Mouse (Mus musculus): ENCODE measurements around the gene Slc10a7.

Gene Slc10a7

DNA sequence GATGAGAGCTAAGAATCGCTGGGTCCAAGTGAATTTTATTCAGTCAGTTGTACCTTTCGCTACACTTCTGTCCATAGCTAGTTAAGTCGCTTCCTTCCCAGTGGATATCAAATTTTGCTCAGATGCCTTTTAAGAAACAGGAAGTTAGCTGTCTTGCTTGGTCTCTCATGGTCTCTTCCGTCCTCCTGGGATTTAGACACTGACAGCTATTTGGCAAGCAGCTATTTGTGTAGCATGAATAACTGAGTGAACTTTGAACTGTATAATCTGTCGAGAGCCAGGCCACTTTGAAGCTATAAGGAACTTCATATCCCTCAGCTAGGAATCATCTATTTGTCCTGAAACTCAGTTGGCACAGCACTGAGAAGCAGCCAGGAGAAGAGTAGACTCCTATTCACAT is 117.5 kb downstream of the Slc10a7 start:
- DNase-seq, result no peak

DNA sequence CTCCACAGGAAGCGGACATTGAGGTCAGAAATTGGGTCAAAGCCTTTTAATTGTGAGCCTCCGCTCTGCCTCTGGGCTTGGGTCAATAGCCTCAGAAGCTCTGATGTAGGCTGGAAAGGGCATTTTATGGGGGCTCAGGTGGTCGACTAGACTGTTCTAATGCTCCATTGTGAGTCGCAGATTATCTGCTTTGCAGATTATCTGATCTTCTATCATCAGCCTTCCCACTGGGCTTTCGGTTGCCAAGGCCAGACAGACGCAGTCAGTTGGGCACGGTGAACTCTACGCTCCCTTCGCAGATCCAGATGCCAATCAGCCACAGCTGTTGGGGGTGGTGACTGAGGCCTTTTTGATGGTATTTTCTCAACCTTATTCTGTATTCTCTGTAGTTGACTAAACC is 118.6 kb downstream of the Slc10a7 start:
- peak; percentile 10 for DNase-seq

DNA sequence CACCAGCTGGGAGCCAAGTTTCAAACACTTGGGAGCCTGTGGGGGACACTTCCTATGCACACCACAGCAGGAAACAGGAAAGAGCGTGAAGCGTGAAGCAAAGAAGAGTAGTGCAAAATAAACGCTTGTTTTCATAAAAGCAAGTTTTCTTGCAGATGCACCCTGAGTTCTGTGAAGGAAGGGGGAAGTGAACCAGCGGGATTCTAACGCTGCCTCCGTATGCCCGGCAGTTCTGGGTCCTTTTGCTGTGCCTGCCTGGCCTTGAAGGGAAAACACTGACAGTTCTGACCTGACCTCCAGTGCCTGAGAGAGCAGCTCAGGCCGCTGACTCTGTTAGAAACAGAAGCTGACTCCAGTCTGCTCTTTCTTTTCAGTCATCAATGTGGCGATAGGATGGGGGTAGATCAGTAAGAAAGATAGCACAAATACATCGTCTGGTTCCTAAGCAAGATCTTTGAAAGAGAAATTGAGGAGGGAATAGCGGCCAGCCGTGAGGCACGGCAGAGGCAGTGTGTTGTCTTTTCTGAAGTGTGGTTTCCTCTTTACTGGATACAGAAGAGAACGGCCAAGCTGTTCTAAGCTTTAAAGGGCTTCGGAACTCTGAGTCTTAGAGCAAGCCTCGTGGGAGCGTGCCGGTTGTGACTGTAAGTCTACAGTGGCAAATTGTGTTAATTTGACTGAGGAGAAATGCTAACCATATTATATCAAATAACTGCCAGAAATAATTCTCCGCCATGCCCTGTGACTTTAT is 121.4 kb downstream of the Slc10a7 start:
- DNase-seq, result no peak

DNA sequence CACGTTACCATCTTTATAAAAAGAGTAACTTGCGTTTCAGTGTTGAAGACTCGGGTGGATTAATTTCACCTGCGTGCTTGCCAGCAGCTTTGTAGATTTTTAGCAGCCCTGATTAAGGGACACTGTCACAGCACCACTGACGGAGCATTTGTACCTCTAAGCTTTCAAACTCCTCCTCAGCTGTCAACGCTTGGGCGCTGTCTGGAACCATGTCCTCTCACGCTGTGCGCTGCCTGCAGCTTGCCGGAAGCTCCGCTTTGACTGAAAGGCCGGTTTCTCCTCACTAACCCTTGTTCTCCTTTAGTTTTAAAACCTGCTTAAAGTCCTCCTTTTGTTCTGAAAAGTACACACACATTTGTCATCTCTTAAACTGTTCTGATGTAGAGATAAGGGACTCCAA is 123.9 kb downstream of the Slc10a7 start:
- no peak for DNase-seq

DNA sequence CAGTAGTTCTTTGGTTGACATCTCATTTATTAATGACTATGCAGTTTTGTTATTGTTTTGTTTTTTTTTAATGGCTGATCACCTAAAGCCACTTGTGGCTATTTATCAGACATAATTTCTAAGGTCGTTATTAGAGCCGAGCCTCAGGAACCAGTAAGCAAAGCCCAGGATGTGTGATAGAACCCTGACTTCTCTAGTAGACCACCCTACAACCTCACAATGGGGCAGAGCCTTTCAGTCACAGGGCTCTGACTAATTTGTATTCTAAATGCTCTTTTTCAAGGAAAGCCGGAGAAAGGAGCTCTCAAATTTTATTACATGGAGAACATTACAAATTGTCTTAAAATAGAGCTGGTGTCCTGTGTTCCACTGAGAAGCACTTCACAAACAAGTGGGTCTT is 124.9 kb downstream of the Slc10a7 start:
- DNase-seq, result no peak

DNA sequence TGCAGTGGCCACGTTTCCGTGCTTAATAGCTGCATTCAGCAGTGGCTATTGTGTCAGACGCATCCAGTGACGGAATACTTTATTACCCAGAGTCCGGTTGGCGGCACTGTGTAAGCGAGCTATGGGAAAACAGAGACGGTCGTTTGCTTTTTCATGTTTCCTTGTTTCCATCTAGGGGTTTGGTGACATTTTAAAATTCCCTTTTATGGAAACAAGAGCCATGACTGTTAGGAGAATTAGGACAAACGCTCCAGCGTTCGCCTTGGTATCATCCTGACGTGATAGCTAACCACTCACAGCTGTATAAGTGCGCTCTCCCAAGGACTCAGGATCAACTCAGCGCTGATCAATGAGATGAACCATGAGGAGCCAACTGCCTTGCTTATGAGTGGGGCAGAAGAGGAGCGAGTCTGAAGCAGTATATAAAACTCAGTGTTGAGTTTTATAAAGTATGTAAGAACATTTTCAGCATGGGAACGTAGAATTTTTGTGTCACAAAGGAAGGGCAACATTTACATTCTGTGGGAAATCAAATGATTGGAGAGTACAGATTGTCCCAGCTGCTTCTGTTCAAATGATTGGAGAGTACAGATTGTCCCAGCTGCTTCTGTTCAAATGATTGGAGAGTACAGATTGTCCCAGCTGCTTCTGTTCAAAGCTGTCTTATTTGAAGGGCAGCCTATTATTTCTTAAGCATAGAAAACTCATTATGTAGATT is 125.5 kb downstream of the Slc10a7 start:
- no peak for DNase-seq

DNA sequence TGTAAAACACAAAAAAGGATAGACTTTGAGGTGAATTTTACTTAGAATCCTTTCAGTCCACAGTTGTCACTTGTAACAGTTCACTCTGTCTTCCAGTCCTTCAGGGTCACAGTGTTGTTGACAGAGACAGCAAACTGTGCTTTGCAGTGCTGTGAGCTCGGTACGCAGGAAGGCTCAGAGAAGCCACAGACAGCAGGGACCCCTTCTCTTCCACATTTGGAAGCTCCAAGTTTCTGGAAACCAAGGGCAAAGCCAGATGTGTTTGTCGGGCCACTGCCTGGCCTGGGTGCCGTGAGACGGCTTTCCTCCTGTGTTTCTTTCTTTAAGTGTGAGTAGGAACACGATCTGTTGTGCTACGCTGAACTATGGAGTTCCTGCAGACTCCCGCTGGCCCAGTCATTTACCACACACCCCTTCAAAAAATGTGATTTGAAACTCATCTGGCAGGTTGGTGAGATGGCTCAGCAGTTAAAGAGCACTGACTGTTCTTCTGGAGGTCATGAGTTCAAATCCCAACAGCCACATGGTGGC is 126.2 kb downstream of the Slc10a7 start:
- no peak for DNase-seq

DNA sequence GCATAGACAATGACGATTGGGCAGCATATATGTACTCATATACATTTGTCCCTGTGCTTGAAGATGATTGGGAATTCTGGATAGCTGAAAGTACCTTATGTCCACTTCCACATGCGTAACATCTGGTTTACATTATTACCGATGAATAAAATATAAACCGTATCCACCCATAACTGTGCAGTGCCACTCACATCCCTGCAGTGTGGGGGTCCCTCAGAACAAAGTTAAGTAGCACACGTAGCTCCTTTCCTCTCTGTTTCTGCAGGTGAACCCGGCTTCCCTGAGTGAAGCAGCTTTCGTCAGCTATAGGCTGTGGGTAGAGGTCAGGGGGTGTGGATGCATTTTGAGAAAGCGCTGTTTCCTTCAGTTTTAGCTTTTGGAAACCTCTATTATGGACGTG is 132.8 kb downstream of the Slc10a7 start:
- DNase-seq, result no peak

DNA sequence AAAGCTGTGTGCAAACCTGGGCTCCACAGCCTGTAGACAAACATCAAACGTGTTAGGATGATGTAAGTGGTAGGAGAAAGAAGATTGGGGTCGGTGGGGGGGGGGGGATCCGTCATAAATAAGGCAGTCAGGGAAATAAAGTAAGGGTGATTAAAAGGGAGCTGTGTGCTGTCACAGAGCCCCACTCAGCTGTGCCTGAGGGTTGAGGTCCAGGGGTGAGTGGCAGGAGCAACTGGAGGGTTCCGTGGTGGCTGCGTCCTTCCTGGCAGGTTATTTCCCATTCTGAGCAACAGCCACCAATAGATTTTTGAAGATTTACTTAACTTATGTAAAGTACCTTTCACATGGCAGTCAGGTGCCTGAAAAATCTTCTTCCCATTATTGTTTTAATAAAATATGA is 133.2 kb downstream of the Slc10a7 start:
- DNase-seq, result no peak

DNA sequence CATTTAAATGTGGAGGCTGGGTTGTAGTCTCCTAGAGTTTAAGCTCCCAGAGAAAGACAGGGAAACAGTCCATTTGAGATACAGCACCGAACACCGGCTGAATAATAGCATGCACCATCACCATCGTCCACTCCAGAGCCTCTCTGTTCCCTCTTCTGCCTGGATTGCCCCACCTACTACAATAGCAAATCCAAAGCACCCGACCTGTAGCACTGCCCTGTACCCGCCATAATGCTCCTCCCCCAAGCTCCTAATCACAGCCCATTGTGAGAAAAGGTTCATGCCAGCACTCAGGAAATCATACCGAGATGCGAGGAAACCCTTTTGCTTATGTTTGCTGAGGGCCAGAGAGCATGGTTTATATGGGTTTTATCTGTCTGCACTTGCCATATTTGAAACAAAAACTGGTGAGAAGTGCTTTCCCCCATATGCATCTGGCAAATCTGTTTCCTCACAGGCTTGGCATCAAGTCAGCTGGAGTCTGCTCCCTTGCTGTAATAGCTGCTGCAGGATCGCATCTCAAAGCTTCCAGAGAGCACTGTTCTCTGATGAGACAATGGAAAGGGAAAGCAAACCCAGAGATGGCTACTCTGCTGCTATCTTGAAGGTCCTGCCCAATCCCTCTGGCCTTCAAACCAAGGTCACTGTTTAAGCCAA is 138.0 kb downstream of the Slc10a7 start:
- no peak for DNase-seq

DNA sequence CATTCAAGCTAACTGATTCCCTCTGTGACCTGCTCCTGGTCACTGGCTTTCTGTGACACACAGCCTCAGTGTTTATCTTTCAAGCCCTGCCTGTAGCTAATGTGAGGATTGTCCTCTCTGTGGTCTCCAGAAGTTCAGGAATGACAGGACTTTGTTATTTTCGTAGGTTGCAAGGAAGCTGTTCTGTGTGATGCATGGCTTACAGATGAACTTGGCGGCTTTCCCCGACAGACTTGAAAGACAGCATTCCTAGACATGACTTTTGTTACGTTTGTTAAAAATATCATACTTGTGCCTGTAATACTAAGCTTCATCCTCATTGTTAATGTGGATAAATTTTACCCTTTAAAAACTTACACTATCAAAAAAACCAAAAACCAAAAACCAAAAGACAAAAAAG is 138.7 kb downstream of the Slc10a7 start:
- no peak for DNase-seq

DNA sequence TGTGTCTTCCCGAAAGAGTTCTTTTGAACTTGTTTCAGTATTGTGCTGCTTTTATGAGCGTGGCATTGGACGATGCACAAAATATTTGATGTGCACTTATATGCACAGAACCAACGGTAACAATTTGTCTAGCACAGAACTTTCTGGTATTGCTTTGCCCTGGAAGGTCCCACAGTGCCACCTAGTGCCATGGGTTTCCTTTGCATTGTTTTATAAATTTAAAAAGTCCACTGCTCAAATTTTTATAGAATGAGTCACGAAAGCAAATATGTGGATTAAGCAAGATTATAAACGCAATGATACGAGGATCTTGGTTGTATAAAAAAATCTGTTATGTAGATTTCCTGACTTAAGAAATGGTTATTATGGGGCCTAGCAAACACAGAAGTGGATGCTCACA is 139.8 kb downstream of the Slc10a7 start:
- DNase-seq, result peak; percentile 20

DNA sequence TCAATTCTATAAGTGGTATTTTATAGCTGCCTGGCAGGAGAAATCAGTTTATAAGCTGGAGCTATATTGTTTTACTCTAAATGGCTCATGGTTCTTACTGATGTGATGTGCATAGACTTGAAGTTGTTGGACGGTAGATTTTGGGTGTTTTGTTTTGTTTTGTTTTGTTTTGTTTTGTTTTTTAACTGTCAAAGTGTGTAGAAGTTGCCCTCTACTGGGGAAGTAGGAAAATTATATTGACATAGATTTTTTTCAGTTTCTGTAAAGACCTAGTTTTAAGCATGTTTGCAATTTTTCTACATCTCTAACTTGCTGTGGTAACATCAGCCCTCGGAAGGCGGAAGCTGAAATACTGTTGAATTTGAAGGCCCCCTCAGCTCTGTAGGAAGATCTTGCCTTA is 142.5 kb downstream of the Slc10a7 start:
- no peak for DNase-seq

DNA sequence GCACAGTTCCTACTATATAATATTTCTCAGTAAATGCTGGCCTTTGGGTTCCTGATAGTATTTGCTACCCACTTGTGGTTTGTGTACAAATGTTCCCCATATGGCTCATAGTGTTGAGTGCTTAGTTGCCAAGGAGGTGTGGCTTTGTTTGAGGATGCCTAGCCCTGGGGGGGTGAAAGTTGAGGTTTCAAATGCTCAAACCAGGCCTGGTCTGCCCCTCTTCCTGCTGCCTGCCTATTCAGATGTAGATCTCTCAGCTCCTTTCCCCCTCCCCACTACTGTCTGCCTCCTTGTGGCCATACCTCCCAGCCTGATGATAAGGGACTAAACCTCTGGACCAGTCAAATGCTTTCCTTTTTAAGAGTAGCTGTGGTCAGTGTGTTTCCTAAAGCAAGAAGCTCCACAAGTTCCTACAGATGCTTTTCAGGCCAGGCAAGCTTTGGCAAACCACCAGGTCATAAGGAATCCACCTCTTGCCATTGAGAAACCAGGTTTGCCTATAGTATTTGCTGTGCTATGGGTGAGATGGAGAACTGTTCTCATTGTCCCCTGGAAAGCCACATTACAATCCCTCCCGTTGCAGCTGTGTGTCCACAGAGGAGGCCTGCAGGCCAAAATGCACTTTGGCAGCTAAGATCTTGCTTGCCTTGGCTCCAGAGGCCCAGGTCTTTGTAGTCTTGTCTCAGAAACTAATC is 146.4 kb downstream of the Slc10a7 start:
- no peak for DNase-seq

DNA sequence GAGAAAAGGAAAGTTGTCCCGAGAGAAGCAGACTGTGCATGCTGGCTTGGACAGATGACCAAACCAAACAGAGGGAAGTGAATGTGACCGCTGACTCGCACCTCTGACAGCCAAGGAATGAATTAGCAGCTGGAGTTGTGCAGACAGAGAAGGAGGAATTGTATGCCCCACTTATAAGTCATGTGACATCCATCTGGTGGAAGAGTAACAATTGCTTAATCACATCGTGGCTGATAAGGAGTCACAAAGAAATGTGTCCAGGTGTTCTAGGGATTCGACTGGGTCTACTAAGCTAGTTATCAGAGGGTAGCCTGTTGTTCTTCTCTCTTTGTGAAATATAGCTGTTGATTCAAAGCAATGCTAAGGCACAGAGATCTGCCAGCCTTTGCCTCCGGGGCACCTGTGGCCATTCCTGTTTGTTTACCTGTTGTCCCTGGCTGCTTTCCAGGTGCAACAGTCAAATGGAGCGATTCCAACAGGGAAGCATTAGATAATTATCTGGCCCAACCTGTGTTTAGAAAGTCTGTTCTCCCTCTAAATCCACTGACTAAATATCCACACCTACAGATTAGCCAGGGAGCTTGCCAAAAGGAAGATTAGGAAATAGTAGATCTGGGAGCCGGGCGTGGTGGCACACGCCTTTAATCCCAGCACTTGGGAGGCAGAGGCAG is 147.7 kb downstream of the Slc10a7 start:
- DNase-seq, result peak; percentile 63

DNA sequence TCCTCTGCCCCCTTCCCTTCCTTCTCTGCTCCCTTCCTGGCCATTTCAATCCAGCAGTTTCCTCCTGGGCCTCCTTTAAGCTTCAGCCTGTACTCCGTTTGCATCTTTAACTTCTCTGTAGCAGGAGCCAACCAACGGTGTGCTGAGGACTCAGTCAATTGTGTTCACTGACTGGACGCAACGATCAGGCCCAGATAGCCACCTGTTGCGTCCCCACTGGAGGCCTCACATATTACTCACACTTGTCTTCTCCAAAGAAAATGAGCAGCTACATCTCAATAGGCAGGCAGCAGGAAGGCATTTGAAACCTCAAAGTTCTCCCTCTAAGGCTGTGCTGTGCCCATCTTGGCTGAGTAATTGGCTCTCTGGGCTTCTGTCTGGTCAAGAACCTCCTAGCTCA is 149.0 kb downstream of the Slc10a7 start:
- DNase-seq, result no peak

DNA sequence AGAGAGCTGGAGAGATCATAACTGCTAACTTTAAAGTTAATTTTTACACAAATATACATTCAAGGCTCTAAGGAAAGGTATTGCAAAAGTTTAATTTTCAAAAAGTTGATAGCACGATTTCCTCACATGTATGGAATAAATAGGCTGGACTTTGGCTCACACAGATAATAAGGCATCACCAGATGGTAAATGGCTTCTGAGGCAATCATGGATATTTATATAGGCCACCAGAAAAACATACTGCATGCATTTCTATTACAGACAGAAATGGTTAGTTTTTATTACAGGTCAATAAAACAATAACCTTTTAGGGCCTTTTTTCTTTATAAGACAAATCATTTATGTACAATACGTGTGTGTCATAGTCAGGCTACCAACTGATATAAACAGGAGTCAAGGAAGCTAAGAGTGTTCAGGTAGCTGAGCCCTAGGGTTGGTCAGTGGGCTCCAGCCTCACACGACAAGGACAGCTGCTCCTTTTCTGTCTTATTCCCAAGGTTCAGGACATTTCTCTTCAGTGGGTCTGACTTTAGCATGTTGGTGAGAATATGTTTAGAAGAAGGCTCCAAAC is 150.6 kb downstream of the Slc10a7 start:
- no peak for DNase-seq

DNA sequence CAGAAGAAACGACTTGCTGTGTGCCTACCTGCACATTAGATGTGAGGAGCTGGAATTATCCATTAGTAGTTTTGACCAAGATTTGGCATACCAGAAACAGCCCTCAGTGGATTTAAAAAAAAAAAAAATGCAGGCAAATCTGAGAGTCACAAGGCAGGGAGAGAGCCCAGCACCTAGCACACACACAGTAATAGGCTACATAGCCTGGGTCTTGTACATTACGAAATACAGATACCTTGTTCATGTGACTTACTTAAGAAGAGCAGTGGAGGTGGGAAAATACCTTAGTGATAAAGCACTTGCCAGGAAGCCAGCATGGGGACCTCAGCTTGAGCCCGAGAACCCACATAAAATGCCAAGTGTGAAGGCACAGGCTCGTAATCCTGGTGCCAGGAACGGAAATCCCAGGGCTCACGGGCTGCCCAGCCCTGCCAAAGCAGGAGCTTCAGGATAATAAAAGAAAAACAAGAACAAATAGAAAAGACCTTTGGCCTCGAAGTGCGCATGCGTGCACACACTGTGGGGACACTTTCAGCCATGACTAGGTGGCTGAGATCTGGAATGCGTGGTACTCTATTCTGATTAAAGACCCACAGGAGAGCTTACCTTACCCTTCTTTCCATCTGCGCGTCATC is 155.3 kb downstream of the Slc10a7 start:
- peak; percentile 58 for DNase-seq

DNA sequence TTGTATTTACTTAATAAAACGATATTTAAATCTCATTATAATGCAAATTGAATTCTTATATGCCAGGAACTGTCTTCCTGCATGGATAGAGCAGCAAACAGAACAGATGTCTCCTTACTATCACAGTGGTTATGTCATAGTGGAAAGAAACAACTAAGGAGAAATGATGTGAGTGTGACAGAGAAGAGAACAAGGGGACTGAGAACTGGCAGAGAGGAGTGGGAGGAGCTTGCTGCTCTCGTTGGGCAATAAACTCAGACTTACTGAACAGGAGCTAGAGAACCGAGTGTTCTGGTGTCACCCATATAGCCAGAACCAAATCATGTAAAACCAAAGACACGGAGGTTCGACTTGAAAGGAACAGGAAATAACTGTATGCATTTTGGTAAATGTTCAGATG is 158.3 kb downstream of the Slc10a7 start:
- no peak for DNase-seq

DNA sequence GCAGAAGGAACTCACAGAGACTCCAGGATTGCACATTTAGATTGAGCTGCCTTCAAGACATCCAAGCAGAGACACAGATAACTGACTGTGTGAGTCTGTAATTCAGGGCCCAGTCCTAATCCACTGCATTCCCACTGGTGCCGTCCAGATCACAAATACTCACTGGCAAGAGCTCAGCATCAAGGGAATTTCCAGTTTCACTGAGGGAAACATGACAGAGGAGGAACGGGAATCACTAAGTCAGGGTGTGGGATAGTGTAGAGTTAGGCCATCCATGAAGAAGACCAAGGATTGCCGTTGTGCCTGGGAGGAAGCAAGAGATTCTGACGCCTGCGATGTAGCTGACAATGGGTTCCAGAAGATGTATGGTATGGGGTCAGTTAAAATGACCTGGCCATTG is 159.1 kb downstream of the Slc10a7 start:
- no peak for DNase-seq

DNA sequence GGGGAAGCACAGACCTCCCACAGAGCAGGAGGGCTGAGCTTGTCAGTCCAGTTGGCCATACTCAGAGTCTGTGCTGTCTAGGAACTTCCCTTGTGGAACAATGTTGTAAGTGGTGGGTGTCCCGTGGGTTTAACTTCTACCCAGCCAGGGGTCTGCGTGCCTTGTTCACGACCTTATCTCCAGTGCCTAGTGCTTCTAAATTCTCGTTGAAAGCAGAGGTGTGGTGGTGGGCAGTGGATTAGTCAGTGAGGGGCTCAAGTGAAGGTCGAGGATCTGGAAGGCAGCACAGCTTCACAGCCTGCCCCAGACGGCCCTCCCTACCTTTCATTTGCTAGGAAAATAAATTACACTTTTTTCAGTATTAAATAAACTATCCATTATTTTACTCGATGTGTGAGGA is 161.1 kb downstream of the Slc10a7 start:
- DNase-seq, result no peak

Data from cerebellum, adult 9-11 months (tissue).